Mouse (Mus musculus): ENCODE measurements at regions not wholly inside any gene's neighbourhood (a gene's known extent, or its start where the extent isn't known, plus 50 kb on each side); places are given as distances from the start of the nearest gene placed in this dataset.

GRCm38 (mm10) chr16:9439300-9439856, 556.0 kb downstream of the Grin2a start:
- no peak for TF ChIP-seq GATA1 (IDR thresholded peaks at IDR 0.05; ENCODE audit: low read length)
- no peak for TF ChIP-seq TAL1 (IDR thresholded peaks at IDR 0.05; ENCODE audit: low read length)
- no peaks in the 10 kb centered on the region for H3K36me3 ChIP-seq (ENCODE audit: control insufficient read depth)
- H3K9me3 ChIP-seq (ENCODE audit: control insufficient read depth, low read length) = no peaks in the 10 kb centered on the region; the same call in 1 of the 2 replicates
- no peaks in the 10 kb centered on the region for H3K27me3 ChIP-seq (ENCODE audit: control insufficient read depth)
- no peak overlapping the region for H3K4me3 ChIP-seq (replicated peaks)
- H3K4me1 ChIP-seq (ENCODE audit: control insufficient read depth) = no peaks in the 10 kb centered on the region

- TF ChIP-seq TAL1 (IDR thresholded peaks at IDR 0.05; ENCODE audit: low read length) = no peak
- no peak for TF ChIP-seq GATA1 (IDR thresholded peaks at IDR 0.05; ENCODE audit: low read length)
- H3K4me1 ChIP-seq (ENCODE audit: control insufficient read depth) = no peaks in the 10 kb centered on the region
- no peaks in the 10 kb centered on the region for H3K27me3 ChIP-seq (ENCODE audit: control insufficient read depth)
- H3K4me3 ChIP-seq (replicated peaks) = no peak overlapping the region
- no peaks in the 10 kb centered on the region; the same call in 1 of the 2 replicates for H3K9me3 ChIP-seq (ENCODE audit: control insufficient read depth, low read length)
- no peaks in the 10 kb centered on the region for H3K36me3 ChIP-seq (ENCODE audit: control insufficient read depth)
These were observed 555.5 kb downstream of the Grin2a start for GRCm38 (mm10) chr16:9439891-9440290.

GRCm38 (mm10) chr16:9452058-9452457, 543.3 kb downstream of the Grin2a start:
- Histone ChIP-seq H3K9me3 (ENCODE audit: control insufficient read depth, low read length) (peaks cover 2% of the 10 kb centered on the region; the same call in 1 of the 2 replicates), H3K36me3 (ENCODE audit: control insufficient read depth) (no peaks in the 10 kb centered on the region), H3K4me3 (replicated peaks) (no peak overlapping the region), H3K4me1 (ENCODE audit: control insufficient read depth) (no peaks in the 10 kb centered on the region), H3K27me3 (ENCODE audit: control insufficient read depth) (no peaks in the 10 kb centered on the region)
- TF ChIP-seq GATA1 (IDR thresholded peaks at IDR 0.05; ENCODE audit: low read length) (no peak), TAL1 (IDR thresholded peaks at IDR 0.05; ENCODE audit: low read length) (no peak)

- peaks cover 3% of the 10 kb centered on the region; the same call in 1 of the 2 replicates for H3K9me3 ChIP-seq (ENCODE audit: control insufficient read depth, low read length)
- H3K27me3 ChIP-seq (ENCODE audit: control insufficient read depth) = no peaks in the 10 kb centered on the region
- H3K36me3 ChIP-seq (ENCODE audit: control insufficient read depth) = no peaks in the 10 kb centered on the region
- no peak for TF ChIP-seq GATA1 (IDR thresholded peaks at IDR 0.05; ENCODE audit: low read length)
- no peak for TF ChIP-seq TAL1 (IDR thresholded peaks at IDR 0.05; ENCODE audit: low read length)
- no peak overlapping the region for H3K4me3 ChIP-seq (replicated peaks)
- H3K4me1 ChIP-seq (ENCODE audit: control insufficient read depth) = no peaks in the 10 kb centered on the region
These were observed 537.8 kb downstream of the Grin2a start for GRCm38 (mm10) chr16:9457574-9457973.

GRCm38 (mm10) chr16:9462497-9462896, 532.9 kb downstream of the Grin2a start:
- no peak for TF ChIP-seq TAL1 (IDR thresholded peaks at IDR 0.05; ENCODE audit: low read length)
- Histone ChIP-seq H3K27me3 (ENCODE audit: control insufficient read depth) (no peaks in the 10 kb centered on the region), H3K4me3 (replicated peaks) (no peak overlapping the region), H3K9me3 (ENCODE audit: control insufficient read depth, low read length) (0 out of 2 replicates have a peak, but pooled peaks cover 3% of the 10 kb centered on the region), H3K36me3 (ENCODE audit: control insufficient read depth) (no peaks in the 10 kb centered on the region), H3K4me1 (ENCODE audit: control insufficient read depth) (no peaks in the 10 kb centered on the region)

- H3K27me3 ChIP-seq (ENCODE audit: control insufficient read depth) = no peaks in the 10 kb centered on the region
- TF ChIP-seq TAL1 (IDR thresholded peaks at IDR 0.05; ENCODE audit: low read length) (no peak), GATA1 (IDR thresholded peaks at IDR 0.05; ENCODE audit: low read length) (no peak)
- no peaks in the 10 kb centered on the region for H3K9me3 ChIP-seq (ENCODE audit: control insufficient read depth, low read length)
- no peak overlapping the region for H3K4me3 ChIP-seq (replicated peaks)
- no peaks in the 10 kb centered on the region for H3K36me3 ChIP-seq (ENCODE audit: control insufficient read depth)
- H3K4me1 ChIP-seq (ENCODE audit: control insufficient read depth) = no peaks in the 10 kb centered on the region
These were observed 526.0 kb downstream of the Grin2a start for GRCm38 (mm10) chr16:9469394-9469793.

- H3K9me3 ChIP-seq (ENCODE audit: control insufficient read depth, low read length) = peaks cover 6% of the 10 kb centered on the region
- no peaks in the 10 kb centered on the region for H3K4me1 ChIP-seq (ENCODE audit: control insufficient read depth)
- TF ChIP-seq TAL1 (IDR thresholded peaks at IDR 0.05; ENCODE audit: low read length) (no peak), GATA1 (IDR thresholded peaks at IDR 0.05; ENCODE audit: low read length) (no peak)
These were observed 510.1 kb downstream of the Grin2a start for GRCm38 (mm10) chr16:9485291-9485690.

GRCm38 (mm10) chr16:9498301-9498700, 497.1 kb downstream of the Grin2a start:
- no peaks in the 10 kb centered on the region for H3K27me3 ChIP-seq (ENCODE audit: control insufficient read depth)
- TF ChIP-seq TAL1 (IDR thresholded peaks at IDR 0.05; ENCODE audit: low read length) = no peak
- TF ChIP-seq GATA1 (IDR thresholded peaks at IDR 0.05; ENCODE audit: low read length) = no peak
- H3K9me3 ChIP-seq (ENCODE audit: control insufficient read depth, low read length) = no peaks in the 10 kb centered on the region
- no peaks in the 10 kb centered on the region for H3K4me1 ChIP-seq (ENCODE audit: control insufficient read depth)
- H3K36me3 ChIP-seq (ENCODE audit: control insufficient read depth) = no peaks in the 10 kb centered on the region
- H3K4me3 ChIP-seq (replicated peaks) = no peak overlapping the region

More at GRCm38 (mm10) chr16:9485291-9485690, 510.1 kb downstream of the Grin2a start:
- Histone ChIP-seq H3K4me3 (replicated peaks) (no peak overlapping the region), H3K27me3 (ENCODE audit: control insufficient read depth) (no peaks in the 10 kb centered on the region), H3K36me3 (ENCODE audit: control insufficient read depth) (no peaks in the 10 kb centered on the region)

- TF ChIP-seq GATA1 (IDR thresholded peaks at IDR 0.05; ENCODE audit: low read length) = no peak
- no peak for TF ChIP-seq TAL1 (IDR thresholded peaks at IDR 0.05; ENCODE audit: low read length)
- Histone ChIP-seq H3K4me1 (ENCODE audit: control insufficient read depth) (no peaks in the 10 kb centered on the region), H3K4me3 (replicated peaks) (no peak overlapping the region), H3K9me3 (ENCODE audit: control insufficient read depth, low read length) (no peaks in the 10 kb centered on the region), H3K27me3 (ENCODE audit: control insufficient read depth) (no peaks in the 10 kb centered on the region), H3K36me3 (ENCODE audit: control insufficient read depth) (no peaks in the 10 kb centered on the region)
These were observed 493.6 kb downstream of the Grin2a start for GRCm38 (mm10) chr16:9501713-9502112.

GRCm38 (mm10) chr16:9509666-9510065, 485.7 kb downstream of the Grin2a start:
- H3K27me3 ChIP-seq (ENCODE audit: control insufficient read depth) = no peaks in the 10 kb centered on the region
- no peaks in the 10 kb centered on the region for H3K4me1 ChIP-seq (ENCODE audit: control insufficient read depth)
- TF ChIP-seq GATA1 (IDR thresholded peaks at IDR 0.05; ENCODE audit: low read length) (no peak), TAL1 (IDR thresholded peaks at IDR 0.05; ENCODE audit: low read length) (no peak)
- H3K36me3 ChIP-seq (ENCODE audit: control insufficient read depth) = no peaks in the 10 kb centered on the region
- H3K4me3 ChIP-seq (replicated peaks) = no peak overlapping the region
- H3K9me3 ChIP-seq (ENCODE audit: control insufficient read depth, low read length) = peaks cover 2% of the 10 kb centered on the region; the same call in 1 of the 2 replicates

Measured in erythroblast, embryonic 14.5 days (primary cell).